Mouse (Mus musculus) neural tube, embryonic 13.5 days (tissue): ENCODE measurements at regions not wholly inside any gene's neighbourhood (a gene's known extent, or its start where the extent isn't known, plus 50 kb on each side); places are given as distances from the start of the nearest gene placed in this dataset.

ENCODE experiments used
- ATAC-seq: fragments of 200-750 bp; cut with Nextera tagmentation; 2 replicates; pipeline ENCODE4 v1.8.0; 2017; ENCODE audit warnings: low read depth, mild to moderate bottlenecking, moderate TSS enrichment, moderate library complexity
- H3K27ac ChIP-seq: fragments of 300-500 bp; sonication (generic); replicated peaks from 2 replicates; pipeline ENCODE4 v1.5.1; 2015; ENCODE audit warnings: moderate library complexity, mild to moderate bottlenecking, inconsistent platforms
- H3K27me3 ChIP-seq: fragments of 300-500 bp; sonication (generic); 2 replicates; pipeline ENCODE4 v1.6.1; 2015; ENCODE audit warnings: mild to moderate bottlenecking, inconsistent platforms
- H3K36me3 ChIP-seq: fragments of 300-500 bp; sonication (generic); 2 replicates; pipeline ENCODE4 v1.6.1; 2015; ENCODE audit warnings: mild to moderate bottlenecking, inconsistent platforms
- H3K4me1 ChIP-seq: fragments of 300-500 bp; sonication (generic); replicated peaks from 2 replicates; pipeline ENCODE4 v1.6.1; 2015; ENCODE audit warnings: inconsistent platforms
- H3K4me2 ChIP-seq: fragments of 300-500 bp; sonication (generic); 2 replicates; pipeline ENCODE4 v1.6.1; 2015; ENCODE audit warnings: inconsistent platforms, mild to moderate bottlenecking, moderate library complexity
- H3K4me3 ChIP-seq: fragments of 300-500 bp; sonication (generic); 2 replicates; pipeline ENCODE4 v1.5.1; 2015; ENCODE audit warnings: mild to moderate bottlenecking, inconsistent platforms
- H3K9ac ChIP-seq: fragments of 300-500 bp; sonication (generic); 2 replicates; pipeline ENCODE4 v1.6.1; 2015; ENCODE audit warnings: moderate library complexity, mild to moderate bottlenecking, inconsistent platforms
- H3K9me3 ChIP-seq: fragments of 300-500 bp; sonication (generic); 2 replicates; pipeline ENCODE4 v1.6.1; 2016; ENCODE audit warnings: inconsistent platforms
- WGBS: fragments of 180-500 bp; shearing (Covaris S2); methylation state at CpG from one replicate; pipeline ENCODE4 v1.1.7; 2015; 5-methylcytosine and 5-hydroxymethylcytosine counted together

DNA sequence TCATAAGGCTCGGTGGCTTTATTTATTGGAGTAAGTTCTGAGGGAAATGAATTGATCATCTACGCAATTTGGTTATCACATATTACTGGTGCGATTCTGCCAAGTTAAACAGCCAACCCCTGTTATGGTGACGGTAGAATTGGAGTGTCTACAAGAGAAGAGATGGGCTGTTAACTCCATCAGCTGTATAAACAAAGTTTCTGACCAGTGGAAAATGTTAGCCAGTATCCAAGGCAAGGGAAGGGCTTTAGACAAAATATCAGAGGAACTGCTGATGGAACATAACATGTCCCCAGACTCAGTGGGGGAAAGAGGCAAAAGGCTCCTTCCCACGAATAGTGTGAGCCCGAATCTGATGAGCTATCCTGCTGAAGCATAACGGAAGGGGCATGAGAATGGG is 560.9 kb downstream of the Ebf1 start:
- WGBS: 83% methylated on average over 7 of the region's 7 CpGs

DNA sequence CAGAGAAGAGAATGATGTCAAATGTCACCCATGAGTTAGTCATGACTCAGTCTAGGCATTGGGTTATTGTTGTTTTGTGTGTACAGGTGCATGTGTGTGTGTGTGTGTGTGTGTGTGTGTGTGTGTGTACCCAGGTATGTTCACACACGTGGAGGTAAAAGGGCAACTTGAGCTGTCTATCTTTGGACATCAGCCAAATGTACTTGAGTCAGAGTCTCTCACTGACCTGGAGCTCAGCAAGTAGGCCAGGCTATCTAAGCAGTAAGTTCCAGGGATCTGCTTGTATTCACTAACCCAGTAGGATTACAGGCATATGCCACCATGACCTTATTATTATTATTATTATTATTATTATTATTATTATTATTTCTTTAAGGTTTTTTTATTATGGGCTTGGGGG is 561.9 kb downstream of the Ebf1 start:
- WGBS: 100% methylated on average over 1 of the region's 1 CpGs

More for the DNA sequence above, 560.9 kb downstream of the Ebf1 start:
- no peak overlapping the region for H3K4me3 ChIP-seq
- no peak overlapping the region for H3K9ac ChIP-seq
- H3K36me3 ChIP-seq: no peaks in the 10 kb centered on the region
- ATAC-seq: no peak
- H3K27me3 ChIP-seq: no peaks in the 10 kb centered on the region
- H3K9me3 ChIP-seq: no peaks in the 10 kb centered on the region
- H3K4me1 ChIP-seq: no peaks in the 10 kb centered on the region
- H3K4me2 ChIP-seq: no peak overlapping the region
- no peak overlapping the region for H3K27ac ChIP-seq

DNA sequence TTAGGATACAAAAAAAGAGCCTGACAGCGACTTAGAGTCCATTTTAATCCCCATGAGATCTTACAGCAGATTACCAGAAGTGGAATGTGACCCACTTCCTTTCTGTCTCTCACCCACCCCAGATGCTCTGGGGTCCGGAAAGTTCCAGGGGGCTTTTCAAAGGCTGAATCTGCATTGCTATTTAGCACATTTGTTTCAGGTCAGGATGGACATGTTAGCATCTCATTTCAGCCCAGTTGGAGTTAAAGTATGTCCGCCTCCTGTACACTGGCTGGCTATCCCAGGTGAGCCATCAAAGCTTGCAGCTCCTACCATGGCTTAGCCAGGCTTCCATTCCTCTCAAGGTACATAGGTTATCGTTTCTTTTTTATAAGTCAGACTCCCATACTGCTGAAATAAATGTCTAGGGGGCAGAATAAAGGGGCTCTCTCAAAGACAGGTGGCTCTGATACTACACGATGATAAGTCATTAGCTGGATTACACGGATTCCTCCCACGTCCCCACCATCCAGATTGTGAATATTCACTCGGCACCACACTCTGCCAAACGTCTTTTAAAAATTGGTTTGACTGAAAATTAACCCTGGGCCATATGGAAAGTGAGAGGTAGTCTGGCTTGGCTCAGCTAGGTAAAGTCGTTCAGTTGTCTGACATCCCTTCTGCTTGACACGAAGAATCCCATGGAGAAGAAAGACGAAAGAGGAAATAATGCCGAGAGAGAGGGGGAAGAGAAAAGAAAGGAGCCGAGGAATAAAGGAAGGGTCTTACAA is 573.7 kb downstream of the Ebf1 start:
- no peak overlapping the region for H3K9ac ChIP-seq
- no peak overlapping the region for H3K4me2 ChIP-seq
- H3K4me1 ChIP-seq: peaks cover 24% of the 10 kb centered on the region
- no peak overlapping the region for H3K27ac ChIP-seq
- WGBS: 69% methylated on average over 14 of the region's 14 CpGs
- no peaks in the 10 kb centered on the region for H3K9me3 ChIP-seq
- no peaks in the 10 kb centered on the region for H3K36me3 ChIP-seq
- no peaks in the 10 kb centered on the region for H3K27me3 ChIP-seq
- no peak overlapping the region for H3K4me3 ChIP-seq
- no peak for ATAC-seq

More for the DNA sequence above, 561.9 kb downstream of the Ebf1 start:
- no peak for ATAC-seq
- Histone ChIP-seq H3K9me3 (no peaks in the 10 kb centered on the region), H3K4me1 (no peaks in the 10 kb centered on the region), H3K9ac (no peak overlapping the region), H3K4me3 (no peak overlapping the region), H3K36me3 (no peaks in the 10 kb centered on the region), H3K4me2 (no peak overlapping the region), H3K27me3 (no peaks in the 10 kb centered on the region), H3K27ac (no peak overlapping the region)

DNA sequence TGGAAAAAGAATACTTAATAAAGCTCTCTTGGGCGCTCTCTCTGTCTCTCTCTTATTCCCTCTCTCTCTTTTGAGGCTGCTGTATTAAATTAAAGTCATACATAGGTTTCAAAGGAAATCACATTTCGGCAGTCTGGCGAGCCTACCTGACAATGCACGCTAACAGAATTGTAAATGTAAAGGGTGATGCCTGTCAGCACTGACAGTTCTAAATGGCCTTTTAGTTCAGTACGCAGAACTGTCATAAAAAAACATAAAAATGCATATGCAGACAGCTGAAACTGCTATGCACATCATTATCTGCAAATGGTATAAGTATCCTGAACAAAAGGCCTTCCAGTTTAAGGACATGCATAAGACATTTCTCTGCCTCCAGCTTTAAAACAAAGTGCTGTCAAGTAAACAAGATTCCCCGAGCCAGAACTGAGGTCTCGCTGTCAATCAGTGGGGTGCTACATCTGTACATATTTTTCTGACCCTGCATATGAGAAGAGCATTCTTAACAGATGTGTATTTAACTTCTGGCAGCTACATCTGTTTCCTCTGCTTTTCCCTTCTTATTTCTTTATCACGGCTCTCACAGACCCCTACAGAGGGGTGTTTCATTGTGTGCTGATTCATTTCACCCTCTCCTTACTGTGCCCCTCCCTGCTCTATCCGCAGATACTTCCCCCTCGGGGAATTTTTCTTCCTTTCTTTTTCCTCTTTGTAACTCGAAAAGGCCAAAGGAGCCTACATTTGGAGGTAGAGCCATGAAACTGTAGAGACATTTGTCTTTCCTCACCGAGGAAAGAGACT is 574.5 kb downstream of the Ebf1 start:
- H3K4me2 ChIP-seq: no peak overlapping the region
- no peak overlapping the region for H3K9ac ChIP-seq
- H3K4me1 ChIP-seq: peaks cover 24% of the 10 kb centered on the region
- no peak overlapping the region for H3K4me3 ChIP-seq
- ATAC-seq: no peak
- H3K27me3 ChIP-seq: no peaks in the 10 kb centered on the region
- WGBS: 57% methylated on average over 12 of the region's 12 CpGs
- no peaks in the 10 kb centered on the region for H3K36me3 ChIP-seq
- H3K27ac ChIP-seq: 0 out of 2 replicates have a peak overlapping the region, but pooled peaks have one; percentile 33
- H3K9me3 ChIP-seq: no peaks in the 10 kb centered on the region

- Histone ChIP-seq H3K4me3 (no peak overlapping the region), H3K4me2 (no peak overlapping the region), H3K9ac (no peak overlapping the region), H3K9me3 (no peaks in the 10 kb centered on the region), H3K27me3 (no peaks in the 10 kb centered on the region), H3K36me3 (no peaks in the 10 kb centered on the region), H3K27ac (no peak overlapping the region), H3K4me1 (peaks cover 24% of the 10 kb centered on the region)
- no peak for ATAC-seq
- 78% methylated on average over 5 of the region's 5 CpGs for WGBS
Observed at GRCm38 (mm10) chr11:45193319-45193718, 576.2 kb downstream of the Ebf1 start.

DNA sequence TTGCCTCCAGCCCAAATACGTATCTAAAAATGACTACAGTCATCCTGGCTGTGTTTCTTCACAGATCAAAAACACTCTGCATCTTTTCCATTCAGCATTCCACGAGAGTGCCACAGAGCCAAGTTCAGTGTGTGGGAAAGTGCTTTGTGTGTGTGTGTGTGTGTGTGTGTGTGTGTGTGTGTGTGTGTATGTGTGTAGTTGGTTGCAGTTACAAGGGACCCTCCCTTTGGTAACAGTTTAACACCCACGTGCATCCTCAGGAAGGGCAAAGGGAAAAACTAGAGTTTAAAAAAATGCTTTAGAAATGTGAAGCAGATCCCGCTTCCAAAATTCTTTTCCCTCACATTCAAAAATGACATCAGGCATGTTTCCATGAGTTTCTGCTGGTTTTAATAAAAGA is 582.4 kb downstream of the Ebf1 start:
- H3K9me3 ChIP-seq: no peaks in the 10 kb centered on the region
- no peaks in the 10 kb centered on the region for H3K4me1 ChIP-seq
- H3K36me3 ChIP-seq: no peaks in the 10 kb centered on the region
- no peak overlapping the region for H3K9ac ChIP-seq
- no peak overlapping the region for H3K4me2 ChIP-seq
- no peak overlapping the region for H3K27ac ChIP-seq
- WGBS: 93% methylated on average over 4 of the region's 4 CpGs
- H3K4me3 ChIP-seq: no peak overlapping the region
- no peaks in the 10 kb centered on the region for H3K27me3 ChIP-seq
- ATAC-seq: no peak

- Histone ChIP-seq H3K9me3 (no peaks in the 10 kb centered on the region), H3K27me3 (no peaks in the 10 kb centered on the region), H3K4me3 (no peak overlapping the region), H3K9ac (no peak overlapping the region), H3K27ac (no peak overlapping the region), H3K4me1 (no peaks in the 10 kb centered on the region), H3K36me3 (no peaks in the 10 kb centered on the region), H3K4me2 (no peak overlapping the region)
- WGBS: 82% methylated on average over 9 of the region's 9 CpGs
- no peak for ATAC-seq
Observed at GRCm38 (mm10) chr11:45200714-45201405, 583.7 kb downstream of the Ebf1 start.

- no peak overlapping the region for H3K9ac ChIP-seq
- WGBS: 75% methylated on average over 5 of the region's 5 CpGs
- no peak for ATAC-seq
- H3K27me3 ChIP-seq: no peaks in the 10 kb centered on the region
- H3K27ac ChIP-seq: no peak overlapping the region
- no peaks in the 10 kb centered on the region for H3K36me3 ChIP-seq
- H3K4me1 ChIP-seq: no peaks in the 10 kb centered on the region
- no peak overlapping the region for H3K4me3 ChIP-seq
- H3K4me2 ChIP-seq: no peak overlapping the region
- no peaks in the 10 kb centered on the region for H3K9me3 ChIP-seq
Observed at GRCm38 (mm10) chr11:45203446-45203845, 586.3 kb downstream of the Ebf1 start.

GRCm38 (mm10) chr11:45206611-45207525 is 589.8 kb downstream of the Ebf1 start:
- Histone ChIP-seq H3K9me3 (no peaks in the 10 kb centered on the region), H3K36me3 (no peaks in the 10 kb centered on the region), H3K4me3 (no peak overlapping the region), H3K9ac (no peak overlapping the region), H3K4me1 (no peaks in the 10 kb centered on the region), H3K27me3 (no peaks in the 10 kb centered on the region), H3K4me2 (no peak overlapping the region), H3K27ac (no peak overlapping the region)
- ATAC-seq: no peak
- WGBS: 74% methylated on average over 8 of the region's 8 CpGs

- H3K36me3 ChIP-seq: no peaks in the 10 kb centered on the region
- H3K4me2 ChIP-seq: no peak overlapping the region
- no peak overlapping the region for H3K9ac ChIP-seq
- 74% methylated on average over 1 of the region's 1 CpGs for WGBS
- no peaks in the 10 kb centered on the region for H3K27me3 ChIP-seq
- no peaks in the 10 kb centered on the region for H3K4me1 ChIP-seq
- no peak overlapping the region for H3K4me3 ChIP-seq
- no peak for ATAC-seq
- H3K27ac ChIP-seq: no peak overlapping the region
- no peaks in the 10 kb centered on the region for H3K9me3 ChIP-seq
Observed at GRCm38 (mm10) chr11:45214096-45214495, 597.0 kb downstream of the Ebf1 start.

GRCm38 (mm10) chr11:45216942-45217474 is 599.9 kb downstream of the Ebf1 start:
- Histone ChIP-seq H3K9me3 (no peaks in the 10 kb centered on the region), H3K27ac (no peak overlapping the region), H3K4me3 (no peak overlapping the region), H3K9ac (no peak overlapping the region), H3K4me1 (no peaks in the 10 kb centered on the region), H3K27me3 (no peaks in the 10 kb centered on the region), H3K36me3 (no peaks in the 10 kb centered on the region), H3K4me2 (no peak overlapping the region)
- WGBS: 68% methylated on average over 3 of the region's 3 CpGs
- ATAC-seq: no peak
